Mouse (Mus musculus) adrenal gland, postnatal 10 days (tissue): ENCODE data around the gene Tmem86b. TPM values are rescaled to one million over a fixed set of nuclear protein-coding genes. Genes with fewer than 3 reads are reported as not detected.

Experiments used
- microRNA-seq: library from miRNA; unstranded; fragments of <30 nt; microRNA quantifications from one replicate; pipeline ENCODE4 v1.2.0, GENCODE M21; 2021
- total RNA-seq, 2 experiments: library from RNA; stranded (reverse); gene quantifications; 2 replicates each; pipeline ENCODE4 v1.2.3; 2021

The Tmem86b gene
- total RNA-seq, 2 experiments from 2014 or later, result 12.7 to 14.7 TPM

Small RNAs within 50 kb of the gene (microRNA-seq; reads per million reads assigned to microRNA genes)
- gene Gm23577, result not detected

Other genes starting within 250 kb of the Tmem86b start
- under 1 TPM; 0.12 to 0.18 TPM for gene Gp6, start 233.7 kb downstream of the Tmem86b start, total RNA-seq
- gene Rdh13, start 185.8 kb downstream of the Tmem86b start, total RNA-seq, result 10 to 100 TPM; 30.9 to 38.2 TPM
- 1 to 10 TPM; 2.1 to 7.1 TPM for gene Eps8l1, start 170.7 kb downstream of the Tmem86b start, total RNA-seq
- 10 to 100 TPM; 74.0 to 84.4 TPM for gene Ppp1r12c, start 129.7 kb downstream of the Tmem86b start, total RNA-seq
- gene Tnnt1, start 115.0 kb downstream of the Tmem86b start, total RNA-seq, result 10 to 100 TPM; 17.3 to 93.6 TPM
- 1 to 10 TPM in 1 of 2 experiments, under 1 TPM in 1; 0.78 to 1.3 TPM for gene Tnni3, start 107.2 kb downstream of the Tmem86b start, total RNA-seq
- gene Dnaaf3, start 99.0 kb downstream of the Tmem86b start, total RNA-seq, result 1 to 10 TPM in 1 of 2 experiments, under 1 TPM in 1; 0.60 to 1.1 TPM
- 10 to 100 TPM in 1 of 2 experiments, 1 to 10 TPM in 1; 9.5 to 12.7 TPM for gene Syt5, start 83.9 kb downstream of the Tmem86b start, total RNA-seq
- gene Ptprh, start 27.4 kb downstream of the Tmem86b start, total RNA-seq, result not detected
- 10 to 100 TPM; 74.0 to 83.3 TPM for gene Ppp6r1, start 27.6 kb upstream of the Tmem86b start, total RNA-seq
- gene Hspbp1, start 53.6 kb upstream of the Tmem86b start, total RNA-seq, result 10 to 100 TPM; 36.1 to 36.7 TPM
- gene Brsk1, start 59.2 kb upstream of the Tmem86b start, total RNA-seq, result 10 to 100 TPM in 1 of 2 experiments, 1 to 10 TPM in 1; 7.5 to 11.8 TPM
- under 1 TPM; 0.21 to 0.27 TPM for gene Tmem150b, start 93.8 kb upstream of the Tmem86b start, total RNA-seq
- gene Kmt5c, start 108.7 kb upstream of the Tmem86b start, total RNA-seq, result 10 to 100 TPM; 54.5 to 98.2 TPM
- 10 to 100 TPM; 28.5 to 39.2 TPM for gene Cox6b2, start 121.7 kb upstream of the Tmem86b start, total RNA-seq
- not detected for gene Fam71e2, start 139.9 kb upstream of the Tmem86b start, total RNA-seq
- under 1 TPM; 0.12 to 0.18 TPM for gene Il11, start 151.4 kb upstream of the Tmem86b start, total RNA-seq
- not detected for gene Tmem190, start 151.5 kb upstream of the Tmem86b start, total RNA-seq
- 10 to 100 TPM; 10.4 to 11.3 TPM for gene Tmem238, start 158.2 kb upstream of the Tmem86b start, total RNA-seq
- 1,000 to 10,000 TPM; 1,057 to 1,113 TPM for gene Rpl28, start 161.5 kb upstream of the Tmem86b start, total RNA-seq
- 100 to 1,000 TPM; 122 to 126 TPM for gene Ube2s, start 181.2 kb upstream of the Tmem86b start, total RNA-seq
- 1 to 10 TPM; 1.3 to 3.1 TPM for gene Shisa7, start 213.3 kb upstream of the Tmem86b start, total RNA-seq
- gene Isoc2b, start 238.8 kb upstream of the Tmem86b start, total RNA-seq, result 10 to 100 TPM in 1 of 2 experiments, 1 to 10 TPM in 1; 6.8 to 13.3 TPM
- 10 to 100 TPM; 52.8 to 56.8 TPM for gene Isoc2a, start 245.7 kb upstream of the Tmem86b start, total RNA-seq